Mouse (Mus musculus): ENCODE measurements around the gene Acox1. TPM values are rescaled to one million over a fixed set of nuclear protein-coding genes. Genes with fewer than 3 reads are reported as not detected.

The Acox1 gene
- total RNA-seq, 1 experiment from 2014 or later = 43.2 TPM

DNA sequence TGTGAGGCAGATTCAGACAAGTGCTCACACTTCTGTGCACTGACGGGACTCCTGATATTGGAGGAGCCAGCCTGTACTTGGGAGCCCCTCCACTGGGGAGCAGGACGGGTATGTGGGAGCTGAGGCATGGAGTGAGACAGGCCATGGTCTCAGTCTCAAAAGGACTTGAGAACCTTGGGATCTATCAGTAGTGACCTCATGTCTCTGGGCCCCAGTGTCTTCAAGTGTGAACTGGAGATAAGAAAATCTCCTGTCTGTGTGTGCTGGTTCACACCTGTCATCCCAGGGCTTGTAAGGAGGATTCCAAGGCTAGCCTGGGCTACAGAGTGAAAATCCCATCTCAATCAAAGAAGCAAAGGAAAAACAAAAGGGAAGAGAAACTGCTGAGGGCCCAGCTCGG, 55.4 kb downstream of the Acox1 start:
- no peak for ATAC-seq (replicated peaks in 1 of 2; ENCODE audit: insufficient read depth in 1 of 2, low FRiP score in 2 of 2, low TSS enrichment in 1 of 2, low read depth in 1 of 2, poor library complexity in 2 of 2, severe bottlenecking in 2 of 2)

DNA sequence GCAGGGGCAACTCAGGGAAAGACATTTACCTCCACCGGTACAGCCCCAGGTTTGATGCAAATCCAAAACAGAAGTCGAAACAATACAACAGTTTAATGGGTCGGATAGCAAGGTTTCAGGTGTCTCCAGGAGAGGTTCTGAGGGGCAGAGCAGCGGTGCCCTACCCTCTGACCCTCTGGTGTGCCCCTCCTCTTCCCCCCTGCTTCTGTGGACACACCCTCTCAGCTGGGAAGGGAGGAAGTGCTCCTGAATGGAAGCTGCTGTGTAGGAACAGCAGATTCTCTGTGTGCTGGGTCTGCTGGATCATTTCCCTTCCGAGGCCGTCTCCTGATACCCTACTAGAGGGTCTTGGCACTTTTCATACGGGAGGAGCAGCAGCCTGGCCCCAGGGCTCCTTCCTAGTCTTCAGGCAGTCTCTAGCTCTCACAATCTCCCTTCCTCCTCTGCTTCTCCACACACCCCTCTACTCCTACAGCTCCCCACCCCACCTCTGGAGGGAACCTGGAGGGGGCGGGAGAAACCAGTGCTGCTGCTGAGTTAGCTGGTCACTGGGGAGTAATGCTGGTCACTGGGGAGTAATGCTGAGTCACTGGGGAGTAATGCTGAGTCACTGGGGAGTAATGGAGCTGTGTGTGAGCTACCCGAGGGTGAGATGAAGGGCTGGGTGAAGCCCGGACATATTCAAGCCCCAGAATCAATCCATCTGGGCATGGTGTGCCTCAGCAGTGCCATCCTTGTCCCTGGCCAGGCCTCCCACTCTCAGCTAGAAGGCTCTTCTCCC, 56.4 kb downstream of the Acox1 start:
- no peak for ATAC-seq (replicated peaks in 1 of 2; ENCODE audit: insufficient read depth in 1 of 2, low FRiP score in 2 of 2, low TSS enrichment in 1 of 2, low read depth in 1 of 2, poor library complexity in 2 of 2, severe bottlenecking in 2 of 2)

DNA sequence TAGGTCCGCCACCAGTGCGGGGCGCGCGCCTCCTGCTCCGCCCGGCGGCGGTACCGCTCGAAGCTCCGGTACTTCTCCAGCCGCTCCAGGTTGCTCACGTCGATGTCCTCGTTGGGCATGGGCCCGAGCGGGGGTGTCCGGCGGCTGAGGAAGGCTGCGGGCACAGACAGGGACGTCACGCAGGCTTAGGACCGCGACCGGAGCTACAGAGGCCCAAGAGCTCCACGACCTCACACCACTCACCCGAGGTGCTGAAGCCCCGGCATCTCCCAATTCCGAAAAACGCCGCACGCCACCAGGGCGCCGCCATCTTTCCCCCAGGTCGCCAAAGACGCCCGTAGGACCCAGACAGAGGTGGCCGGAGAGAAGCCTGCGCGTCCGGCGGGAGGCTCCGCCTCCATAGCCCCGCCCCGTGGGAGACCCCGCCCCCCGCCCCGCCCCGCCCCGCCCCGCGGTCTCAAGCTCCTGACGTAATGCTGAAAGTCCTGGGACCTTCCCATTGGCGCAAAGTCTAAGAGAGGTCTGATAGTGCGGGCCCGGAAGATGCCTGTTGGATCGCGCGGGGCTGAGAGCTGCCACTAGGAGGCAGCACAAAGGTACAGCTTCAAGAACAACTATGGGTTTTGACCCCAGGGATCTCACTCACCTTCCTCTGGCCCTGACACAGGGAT, 60.2 kb downstream of the Acox1 start, which contains the start of gene Mrpl38:
TSS of gene Mrpl38 (minus strand) at position 401 of the 671 bp plus-strand sequence.
- peak; percentile 90 to 96 for ATAC-seq (replicated peaks in 1 of 2; ENCODE audit: insufficient read depth in 1 of 2, low FRiP score in 2 of 2, low TSS enrichment in 1 of 2, low read depth in 1 of 2, poor library complexity in 2 of 2, severe bottlenecking in 2 of 2)

DNA sequence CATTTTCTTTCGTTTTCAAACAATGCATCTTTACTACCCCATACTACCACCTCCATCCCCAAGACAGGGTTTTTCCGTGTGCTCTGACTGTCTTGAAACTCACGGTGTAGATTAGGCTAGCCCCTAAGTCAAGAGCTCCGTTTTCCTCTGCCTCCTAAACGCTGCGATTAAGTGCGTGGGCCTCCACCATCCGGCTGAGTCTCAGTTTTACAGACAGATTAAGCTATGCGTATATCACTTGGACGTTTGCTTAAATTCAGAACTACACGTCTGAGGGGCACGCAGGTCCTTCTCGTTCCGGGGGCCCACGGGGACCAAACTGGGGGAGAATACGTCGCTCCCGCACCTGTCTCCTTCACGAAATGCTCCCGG, 60.8 kb downstream of the Acox1 start:
- no peak for ATAC-seq (replicated peaks in 1 of 2; ENCODE audit: insufficient read depth in 1 of 2, low FRiP score in 2 of 2, low TSS enrichment in 1 of 2, low read depth in 1 of 2, poor library complexity in 2 of 2, severe bottlenecking in 2 of 2)

DNA sequence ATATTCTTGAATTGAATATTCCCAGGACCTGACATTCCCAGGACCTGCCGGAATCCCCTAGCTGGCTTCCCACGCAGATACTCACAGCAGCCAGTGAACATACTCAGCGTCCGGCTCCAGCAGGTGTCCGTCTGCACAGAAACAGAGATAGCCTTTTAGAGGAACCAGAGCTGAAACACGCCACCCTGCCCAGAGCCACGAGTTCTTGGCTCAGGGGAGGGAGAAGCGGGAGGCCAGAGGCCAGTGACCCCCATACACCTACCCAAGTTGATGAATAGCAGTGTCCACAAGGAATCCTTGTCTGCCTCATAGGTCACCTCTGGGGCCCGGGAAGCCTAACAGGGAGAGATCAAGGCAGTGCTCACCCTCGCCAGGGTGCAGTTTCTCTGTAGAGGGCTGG, 64.7 kb downstream of the Acox1 start:
- no peak for ATAC-seq (replicated peaks in 1 of 2; ENCODE audit: insufficient read depth in 1 of 2, low FRiP score in 2 of 2, low TSS enrichment in 1 of 2, low read depth in 1 of 2, poor library complexity in 2 of 2, severe bottlenecking in 2 of 2)

DNA sequence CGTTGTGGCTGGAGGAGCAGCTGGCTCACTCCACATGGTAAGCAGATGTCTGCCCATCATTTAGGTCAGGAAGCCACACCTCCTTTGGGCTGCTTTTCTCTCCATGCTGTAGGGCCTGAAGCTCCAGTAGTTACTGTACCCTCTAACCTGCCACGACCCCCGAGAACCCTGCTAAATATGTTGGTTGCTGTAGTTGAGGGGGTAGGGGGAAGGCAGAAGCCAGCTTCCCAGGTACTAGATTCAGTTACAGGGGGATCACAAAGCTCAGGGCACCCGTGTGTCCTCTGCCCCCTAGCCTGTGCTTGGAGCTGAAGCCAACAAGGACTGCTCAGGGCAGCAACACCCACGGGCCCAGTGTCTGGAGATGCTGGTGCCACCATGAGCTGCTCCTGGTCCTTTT, 65.3 kb downstream of the Acox1 start:
- ATAC-seq (replicated peaks in 1 of 2; ENCODE audit: insufficient read depth in 1 of 2, low FRiP score in 2 of 2, low TSS enrichment in 1 of 2, low read depth in 1 of 2, poor library complexity in 2 of 2, severe bottlenecking in 2 of 2) = no peak

DNA sequence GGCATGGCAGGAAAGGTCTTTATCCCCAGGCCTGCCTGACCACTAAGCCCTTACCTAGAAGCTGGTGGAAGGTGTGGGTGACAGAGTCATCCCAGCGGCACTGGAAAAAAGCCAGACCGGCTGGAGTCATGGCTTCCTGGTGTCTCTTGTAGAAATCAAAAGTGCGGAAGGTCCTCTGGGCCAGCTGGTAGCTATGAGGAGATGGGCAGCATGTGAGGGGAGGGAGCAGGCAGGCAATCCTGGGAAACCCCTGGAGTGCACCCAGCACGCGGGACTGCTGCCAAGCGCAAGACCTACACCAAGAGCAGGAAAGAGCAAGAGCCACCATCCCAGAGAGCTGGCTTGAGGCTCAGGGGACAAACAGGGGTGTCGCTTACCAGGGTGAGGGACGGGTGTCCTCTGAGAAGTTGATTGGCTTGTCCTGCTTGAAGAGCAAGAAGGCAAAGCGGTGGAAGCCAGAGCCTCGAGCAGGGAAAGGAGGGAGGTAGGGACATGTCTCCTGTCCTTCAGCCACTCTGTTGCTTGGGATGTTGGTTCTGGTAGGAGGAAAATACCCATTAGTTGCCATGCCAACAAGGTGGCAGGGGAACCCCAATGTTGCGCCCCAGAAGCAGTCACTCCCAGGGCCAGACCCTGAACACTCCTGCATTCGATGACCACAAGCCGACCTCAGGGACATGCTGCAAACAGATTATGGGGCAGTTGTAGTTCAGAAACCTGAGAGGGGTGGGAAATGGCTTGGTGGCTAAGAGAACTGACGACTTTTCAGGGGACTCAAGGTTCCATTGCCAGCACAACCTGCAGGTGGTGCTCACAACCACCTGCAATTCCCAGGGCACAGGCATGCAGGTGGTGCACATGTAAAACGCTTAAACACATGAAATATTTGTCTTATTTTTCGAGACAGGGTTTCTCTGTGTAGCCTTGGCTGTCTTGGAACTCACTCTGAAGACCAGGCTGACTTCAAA, 66.2 kb downstream of the Acox1 start:
- no peak for ATAC-seq (replicated peaks in 1 of 2; ENCODE audit: insufficient read depth in 1 of 2, low FRiP score in 2 of 2, low TSS enrichment in 1 of 2, low read depth in 1 of 2, poor library complexity in 2 of 2, severe bottlenecking in 2 of 2)

DNA sequence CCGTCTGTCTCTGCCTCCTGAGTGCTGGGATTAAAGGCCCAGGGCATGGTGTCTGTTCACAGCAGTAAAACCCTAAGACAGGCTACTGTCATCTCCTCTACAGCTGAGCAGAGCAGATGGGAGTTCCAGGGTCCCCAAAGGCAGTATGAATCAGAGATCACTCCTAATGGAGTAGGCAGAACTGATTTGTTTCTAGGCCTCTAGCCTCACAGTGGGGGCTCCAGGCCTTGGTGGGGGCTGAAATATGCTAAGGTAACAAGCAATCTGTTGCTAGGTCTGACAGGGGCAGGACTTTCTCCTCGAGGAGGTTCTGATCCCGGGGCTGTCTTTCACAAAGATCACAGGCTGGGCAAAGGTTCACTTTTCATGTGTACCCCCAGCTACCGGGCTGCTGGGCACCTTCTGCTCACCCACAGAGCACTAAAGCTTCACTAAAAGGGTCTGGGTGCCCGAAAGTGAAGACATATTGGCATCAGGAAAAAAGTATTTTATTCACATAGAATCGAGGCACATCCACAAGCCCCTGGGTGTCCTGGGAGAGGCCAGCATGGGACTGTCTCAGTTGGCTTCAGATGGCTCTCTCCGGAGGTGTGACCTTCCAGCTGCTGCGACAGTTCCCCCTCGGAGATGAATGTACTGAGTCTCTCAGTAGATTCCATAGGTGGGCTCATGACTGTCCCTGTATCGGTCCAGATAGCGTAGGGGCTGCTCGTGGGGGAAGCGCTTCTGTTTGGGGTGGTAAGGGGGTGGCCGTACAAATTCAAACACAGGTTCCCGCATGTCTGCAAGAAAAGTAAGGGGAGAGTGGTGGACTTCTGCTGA, 67.3 kb downstream of the Acox1 start:
- no peak for ATAC-seq (replicated peaks in 1 of 2; ENCODE audit: insufficient read depth in 1 of 2, low FRiP score in 2 of 2, low TSS enrichment in 1 of 2, low read depth in 1 of 2, poor library complexity in 2 of 2, severe bottlenecking in 2 of 2)

DNA sequence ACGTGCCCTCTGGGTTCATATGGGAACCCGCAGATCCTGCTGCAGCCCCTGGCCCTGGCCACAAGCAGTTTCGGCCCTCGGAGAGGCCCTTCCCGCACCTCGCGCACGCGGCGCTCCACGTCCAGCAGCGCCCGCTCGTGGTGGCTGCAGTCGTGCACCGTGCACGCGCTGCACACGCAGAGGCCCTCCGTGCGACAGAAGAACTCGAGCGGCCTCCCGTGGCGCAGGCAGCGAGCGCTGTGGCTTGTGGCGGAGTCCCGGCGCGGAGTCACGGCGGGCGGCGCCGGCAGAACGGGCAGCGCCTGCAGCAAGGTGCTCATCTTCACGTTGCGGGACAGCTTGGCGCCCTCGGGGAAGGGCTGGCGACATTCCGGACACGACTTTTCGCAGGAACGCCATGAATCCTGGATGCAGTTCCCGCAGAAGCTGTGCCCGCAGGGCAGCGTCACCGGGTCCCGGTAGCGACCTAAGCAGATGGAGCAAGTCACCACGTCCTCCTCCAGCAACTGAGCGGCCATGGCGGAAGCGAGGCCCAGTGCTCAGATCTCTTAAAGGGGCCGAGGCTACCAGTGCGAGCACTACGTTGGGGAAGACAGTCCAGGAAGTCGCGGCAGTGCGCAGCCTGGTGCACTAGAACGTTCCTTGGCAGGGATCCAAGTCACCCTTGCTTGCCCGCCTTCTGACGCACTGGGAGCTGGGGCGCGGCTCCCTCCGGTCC, 68.2 kb downstream of the Acox1 start, which contains the start of gene Trim65:
TSS of gene Trim65 (minus strand) at position 641 of the 718 bp plus-strand sequence.
- ATAC-seq (replicated peaks in 1 of 2; ENCODE audit: insufficient read depth in 1 of 2, low FRiP score in 2 of 2, low TSS enrichment in 1 of 2, low read depth in 1 of 2, poor library complexity in 2 of 2, severe bottlenecking in 2 of 2) = peak; percentile 63 to 69

DNA sequence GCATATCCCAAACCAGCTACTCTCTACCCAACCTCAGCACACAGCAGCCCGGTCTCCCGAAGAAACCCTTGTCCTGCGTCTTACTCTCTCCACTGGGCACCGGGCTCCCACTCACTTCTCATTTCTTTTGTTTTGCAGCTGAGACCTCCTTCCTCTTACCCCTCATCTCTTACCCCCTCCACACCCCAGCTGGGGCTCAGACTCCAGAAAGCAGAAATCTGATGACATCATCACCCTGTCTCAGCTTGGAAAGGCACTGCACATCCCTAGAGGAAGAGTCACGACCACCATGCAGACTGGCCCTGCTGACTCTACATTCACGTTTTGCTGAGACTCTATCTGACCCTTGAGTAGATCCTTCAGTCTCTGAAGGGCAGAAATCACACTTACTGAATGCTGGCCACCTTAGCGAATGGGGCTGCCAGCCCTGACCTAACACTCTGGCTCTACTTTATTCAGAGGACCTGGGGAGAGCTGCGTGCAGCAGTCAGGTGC, 68.8 kb downstream of the Acox1 start:
- ATAC-seq (replicated peaks in 1 of 2; ENCODE audit: insufficient read depth in 1 of 2, low FRiP score in 2 of 2, low TSS enrichment in 1 of 2, low read depth in 1 of 2, poor library complexity in 2 of 2, severe bottlenecking in 2 of 2) = peak; percentile 34 to 57; a peak in 3 of 4 replicates

DNA sequence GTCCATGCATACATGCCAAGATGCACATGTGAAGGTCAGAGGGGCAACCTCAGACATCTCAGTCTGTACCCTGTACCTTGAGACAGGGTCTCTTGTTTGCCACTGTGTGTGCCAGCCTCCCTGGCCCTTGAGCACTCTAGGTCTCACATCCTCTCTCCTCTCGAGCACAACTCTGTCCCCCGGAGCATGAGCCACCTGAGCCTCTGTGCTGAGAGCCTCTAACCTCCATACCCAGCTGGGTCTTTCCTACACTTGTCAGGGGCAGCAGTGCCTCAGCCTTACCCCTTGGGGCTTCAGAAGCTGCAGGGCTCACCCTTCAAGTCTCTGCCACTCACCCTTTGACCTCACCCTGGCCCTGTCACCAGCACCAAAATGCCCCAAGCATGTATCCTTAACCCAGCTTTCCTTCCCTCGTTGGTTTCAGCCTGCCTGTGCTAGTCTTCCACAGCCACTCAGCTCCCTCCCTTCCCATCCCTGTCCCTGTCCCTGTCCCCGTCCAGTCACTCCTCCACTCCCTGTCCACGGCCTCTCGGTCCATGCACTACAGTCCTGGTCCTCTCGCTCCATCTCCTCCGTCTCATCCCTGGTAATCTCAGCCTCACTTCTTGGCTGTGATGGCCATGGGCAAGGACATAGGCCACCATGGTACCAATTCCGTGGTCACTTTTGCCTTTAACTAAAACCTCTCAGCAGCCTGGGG, 69.6 kb downstream of the Acox1 start:
- ATAC-seq (replicated peaks in 1 of 2; ENCODE audit: insufficient read depth in 1 of 2, low FRiP score in 2 of 2, low TSS enrichment in 1 of 2, low read depth in 1 of 2, poor library complexity in 2 of 2, severe bottlenecking in 2 of 2) = no peak

DNA sequence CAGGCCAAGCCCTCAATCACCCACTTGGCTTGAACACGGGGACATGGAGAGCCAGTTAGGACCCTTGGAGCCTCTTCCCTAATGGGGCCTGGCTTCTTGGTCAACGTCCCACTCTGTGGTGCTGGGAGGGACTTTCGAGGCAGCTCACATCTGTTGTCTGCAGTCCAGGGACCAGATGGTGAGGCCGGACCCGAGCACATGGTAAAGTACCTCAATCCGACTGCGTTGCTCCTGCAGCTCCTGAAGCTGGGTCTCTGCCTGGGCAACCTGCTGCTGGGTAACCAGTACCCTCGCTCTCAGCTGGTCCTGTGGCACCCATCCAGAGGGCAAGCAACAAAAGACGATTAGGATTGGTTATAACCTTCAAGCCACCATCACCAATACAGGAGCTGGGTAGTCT, 70.9 kb downstream of the Acox1 start:
- ATAC-seq (replicated peaks in 1 of 2; ENCODE audit: insufficient read depth in 1 of 2, low FRiP score in 2 of 2, low TSS enrichment in 1 of 2, low read depth in 1 of 2, poor library complexity in 2 of 2, severe bottlenecking in 2 of 2) = no peak

DNA sequence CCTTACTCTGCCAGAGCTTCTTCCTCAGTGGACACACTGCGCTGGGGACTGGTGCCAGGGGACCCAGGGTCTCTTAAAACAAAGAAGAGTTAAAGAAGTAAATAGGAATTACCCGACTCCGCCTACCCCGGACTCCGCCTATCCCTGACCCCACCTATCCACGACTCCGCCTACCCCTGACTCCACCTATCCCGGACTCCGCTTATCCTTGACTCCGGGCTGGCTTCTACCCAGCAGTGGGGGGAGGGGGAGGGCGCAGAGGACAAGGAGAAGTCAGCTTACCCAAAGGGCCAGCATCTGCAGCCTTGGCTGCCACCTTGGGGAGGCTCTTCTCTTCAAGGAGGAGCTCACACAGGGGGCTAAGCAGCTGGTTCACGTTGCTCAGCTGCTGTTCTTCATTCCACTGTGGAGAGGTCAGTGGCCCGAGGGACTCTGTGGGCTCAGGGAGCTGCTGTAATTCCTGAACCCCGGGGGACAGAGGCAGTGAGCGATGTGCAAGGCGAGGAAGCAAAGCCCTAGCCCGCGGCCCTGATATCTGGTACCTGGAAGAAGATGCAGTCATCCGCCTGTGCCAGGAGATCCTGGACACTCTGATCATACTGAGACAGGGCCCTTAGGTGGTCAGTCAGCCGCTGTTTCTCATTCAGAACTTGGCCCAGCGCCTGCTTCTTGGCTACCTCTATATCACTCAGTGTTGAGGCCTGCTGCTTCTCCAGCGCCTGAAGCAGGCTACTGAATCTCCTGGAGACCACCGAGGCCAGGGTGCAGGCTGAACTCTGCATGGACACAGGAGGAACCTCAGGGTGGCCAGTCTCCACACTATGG, 71.5 kb downstream of the Acox1 start, which contains the start of gene Trim47:
TSS of gene Trim47 (minus strand) at position 55 of the 825 bp plus-strand sequence.
- ATAC-seq (replicated peaks in 1 of 2; ENCODE audit: insufficient read depth in 1 of 2, low FRiP score in 2 of 2, low TSS enrichment in 1 of 2, low read depth in 1 of 2, poor library complexity in 2 of 2, severe bottlenecking in 2 of 2) = no peak

DNA sequence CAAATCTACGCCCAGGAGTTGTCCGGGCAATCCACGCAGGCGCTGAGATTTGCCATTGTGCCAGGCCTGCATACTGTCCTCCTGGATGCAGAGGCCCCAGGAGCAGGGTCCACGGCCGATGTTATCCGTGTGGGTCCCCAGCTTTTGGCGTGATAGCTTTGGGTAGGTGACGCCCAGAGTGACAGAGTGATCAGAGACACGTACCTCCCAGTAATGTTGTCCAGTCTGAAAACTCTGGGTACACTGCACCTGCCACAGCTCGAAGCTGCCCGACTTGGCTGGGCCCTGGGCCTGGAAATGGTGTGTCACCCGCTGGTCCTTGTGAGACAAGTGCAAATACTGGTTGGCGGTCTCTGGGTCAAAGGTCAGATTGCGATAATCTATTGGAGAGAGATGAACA, 72.6 kb downstream of the Acox1 start:
- ATAC-seq (replicated peaks in 1 of 2; ENCODE audit: insufficient read depth in 1 of 2, low FRiP score in 2 of 2, low TSS enrichment in 1 of 2, low read depth in 1 of 2, poor library complexity in 2 of 2, severe bottlenecking in 2 of 2) = no peak

All from hematopoietic stem cell, adult 5-6 weeks (primary cell).